In genomic region chr17:56608699-56609098, GRCm38 (mm10) we compare ENCODE assay signal across 1 mouse cellular context.
TF ChIP-seq lines count a peak whose summit lies in the region.

No protein-coding gene starts in this region.

TF ChIP-seq in CH12.LX, 34 proteins besides CTCF, POLR2A, EP300 and RAD21:
- TF ChIP-seq NRF1 (IDR thresholded peaks at IDR 0.05; ENCODE audit: low read depth, low read length) (no peak), RCOR1 (conservative IDR thresholded peaks at IDR 0.05; ENCODE audit: low read depth, low read length) (no peak), ZMIZ1 (IDR thresholded peaks at IDR 0.05; ENCODE audit: low read depth, low read length) (no peak), TCF12 (IDR thresholded peaks at IDR 0.05; ENCODE audit: low read depth, low read length) (no peak), ETS1 (conservative IDR thresholded peaks at IDR 0.05; ENCODE audit: low read depth, low read length) (no peak), BHLHE40 (IDR thresholded peaks at IDR 0.05; ENCODE audit: low read depth, low read length) (no peak)
TF ChIP-seq in CH12.LX: peak in this region for 0.
